In genomic region chr17:44078631-44079350, GRCm38 (mm10) we compare ENCODE assay signal across 8 mouse cellular contexts. TPM values are rescaled to one million over a fixed set of nuclear protein-coding genes. Genes with fewer than 3 reads are reported as not detected.
DNase-seq lines count a peak whose midpoint lies in the region; ATAC-seq lines count a peak whose summit lies in the region.

TSS of gene Enpp5 (plus strand) at chr17:44078813.

- H3K4me3 ChIP-seq in hindbrain, embryonic 15.5 days, result peak within 1 kb of the TSS; percentile 79

- H3K4me1 ChIP-seq in hindbrain, embryonic 15.5 days (replicated peaks), result peaks cover 37% of the 10 kb centered on the region

- peaks cover 31% of the 10 kb centered on the region for H3K36me3 ChIP-seq in hindbrain, embryonic 15.5 days

- peak within 1 kb of the TSS; percentile 89 for H3K9ac ChIP-seq in hindbrain, embryonic 15.5 days

- WGBS in hindbrain, embryonic 15.5 days, result 1% methylated on average over 31 of the region's 31 CpGs

- no peaks in the 10 kb centered on the region for H3K27me3 ChIP-seq in hindbrain, embryonic 15.5 days

- DNase-seq in WW6 (ENCODE audit: low read depth, low spot score), result peak; percentile 55
- peak; percentile 75 to 84 for DNase-seq in cerebellum, postnatal 4 days (ENCODE audit: low spot score in 2 of 2)
- peak; percentile 85 for DNase-seq in gastrocnemius, adult 18-20 months (ENCODE audit: low spot score)
- peak; percentile 83 for DNase-seq in left cerebral cortex, adult 11 months (ENCODE audit: low spot score)
- DNase-seq in lung, postnatal 36 days, result peak; percentile 91
- peak; percentile 74 for DNase-seq in retina, postnatal 7 days (ENCODE audit: low read depth, low spot score)
- peak; percentile 80 to 81 for DNase-seq in urinary bladder, adult 18-20 months (ENCODE audit: low spot score in 2 of 2)

- peak within 1 kb of the TSS; percentile 97 for H3K27ac ChIP-seq in hindbrain, embryonic 15.5 days (replicated peaks)

- peak; percentile 99 for ATAC-seq in hindbrain, embryonic 15.5 days (ENCODE audit: low FRiP score, low read depth)

- peak within 1 kb of the TSS; percentile 77 for H3K4me2 ChIP-seq in hindbrain, embryonic 15.5 days

- no peaks in the 10 kb centered on the region for H3K9me3 ChIP-seq in hindbrain, embryonic 15.5 days

RNA-seq across cellular contexts. Expression of gene Enpp5, which starts in this region (rescaled TPM):
- total RNA-seq in gastrocnemius, adult 18-20 months (2021), result 10 to 100 TPM in 1 of 2 experiments, 1 to 10 TPM in 1; 8.9 to 10.1 TPM
- 105 and 116 TPM in 2 replicates for polyA plus RNA-seq in hindbrain, embryonic 15.5 days (2015; fragmentation: Nextera tagmentation; extraction: Ambion mirVana)

Comparison
In these comparisons a context has a peak if more than half of its experiments do, and no peak if none do; other contexts are left out.
1. Peak in every context shown above with its lines: DNase-seq, ATAC-seq, H3K4me3 ChIP-seq and H3K27ac ChIP-seq.